Mouse (Mus musculus): ENCODE data around the gene Actn2. TPM values are rescaled to one million over a fixed set of nuclear protein-coding genes. Genes with fewer than 3 reads are reported as not detected.

Gene Actn2
- polyA plus RNA-seq, 1 experiment from 2014 or later: 17.8 TPM

DNA sequence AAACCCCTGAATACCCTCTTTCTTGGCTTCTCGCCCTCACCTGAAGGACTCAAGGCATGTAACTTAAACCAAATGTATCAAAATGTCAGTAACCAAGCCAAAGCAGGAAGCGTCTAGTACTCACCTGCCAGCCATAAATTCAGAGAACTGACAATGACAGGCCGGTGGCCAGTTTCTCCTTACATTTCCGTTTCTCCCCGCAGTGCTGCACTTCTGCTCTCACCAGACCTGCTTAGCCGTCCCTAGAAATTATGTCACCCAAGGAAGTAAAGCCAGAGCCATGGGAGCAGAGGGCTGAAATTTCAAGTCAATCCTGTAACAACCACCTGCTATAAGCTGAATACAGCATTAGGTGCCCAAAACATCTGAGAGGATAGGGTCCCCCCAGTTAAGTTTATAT is 887 bp upstream of the Actn2 start:
- H3K9me3 ChIP-seq: no peaks in the 10 kb centered on the region
- no peaks in the 10 kb centered on the region for H3K36me3 ChIP-seq
- ATAC-seq (ENCODE audit: low FRiP score, low read depth): no peak
- no peaks in the 10 kb centered on the region for H3K4me1 ChIP-seq
- no peaks in the 10 kb centered on the region for H3K27me3 ChIP-seq (replicated peaks)
- H3K27ac ChIP-seq: no peak overlapping the region
- 55% methylated on average over 6 of the region's 6 CpGs for WGBS
- no peak overlapping the region for H3K9ac ChIP-seq
- no peak overlapping the region for H3K4me2 ChIP-seq (replicated peaks)
- H3K4me3 ChIP-seq: no peak overlapping the region

DNA sequence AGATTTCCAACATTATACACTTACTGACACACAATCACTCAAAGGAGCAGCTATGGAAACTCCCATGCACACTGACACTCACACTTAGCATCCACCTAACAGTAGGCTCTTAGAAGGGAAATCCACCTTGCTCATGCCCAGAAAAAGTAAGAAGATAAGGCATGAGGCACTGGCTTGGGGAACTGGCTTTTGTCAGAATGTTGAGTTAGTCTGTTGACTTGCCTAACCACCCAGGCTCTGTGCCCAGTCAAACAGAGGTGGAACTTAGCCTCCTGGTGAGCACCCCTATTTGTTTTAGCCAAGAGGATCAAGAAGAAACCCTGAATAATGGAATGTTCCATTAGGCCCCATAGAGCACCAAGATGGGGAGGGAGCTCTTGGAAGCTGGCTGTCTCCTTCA is 1.1 kb downstream of the Actn2 start:
- no peak overlapping the region for H3K4me2 ChIP-seq (replicated peaks)
- H3K27me3 ChIP-seq (replicated peaks): no peaks in the 10 kb centered on the region
- H3K27ac ChIP-seq: no peak overlapping the region
- no peak overlapping the region for H3K9ac ChIP-seq
- no peaks in the 10 kb centered on the region for H3K4me1 ChIP-seq
- ATAC-seq (ENCODE audit: low FRiP score, low read depth): no peak
- no peak overlapping the region for H3K4me3 ChIP-seq
- H3K9me3 ChIP-seq: no peaks in the 10 kb centered on the region
- H3K36me3 ChIP-seq: no peaks in the 10 kb centered on the region

DNA sequence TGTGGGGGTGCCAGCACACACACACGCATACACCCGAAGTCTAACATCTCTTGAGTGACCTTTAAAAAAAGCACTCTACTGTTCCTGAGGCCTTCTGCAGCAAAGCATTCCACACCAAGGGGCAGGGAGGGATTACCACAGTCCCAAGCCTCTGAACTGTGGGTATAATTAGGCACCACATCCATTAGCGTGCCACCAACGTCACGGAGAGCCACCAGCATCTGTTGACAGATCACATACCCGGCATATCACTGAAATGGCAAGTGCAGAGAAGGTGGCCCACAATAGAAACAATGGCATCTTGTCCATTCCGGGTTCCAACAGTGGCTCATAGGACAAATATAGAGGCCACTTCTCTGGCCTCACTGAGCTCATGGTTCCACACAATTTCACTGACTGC is 2.8 kb downstream of the Actn2 start:
- no peaks in the 10 kb centered on the region for H3K4me1 ChIP-seq
- WGBS: 92% methylated on average over 7 of the region's 7 CpGs

DNA sequence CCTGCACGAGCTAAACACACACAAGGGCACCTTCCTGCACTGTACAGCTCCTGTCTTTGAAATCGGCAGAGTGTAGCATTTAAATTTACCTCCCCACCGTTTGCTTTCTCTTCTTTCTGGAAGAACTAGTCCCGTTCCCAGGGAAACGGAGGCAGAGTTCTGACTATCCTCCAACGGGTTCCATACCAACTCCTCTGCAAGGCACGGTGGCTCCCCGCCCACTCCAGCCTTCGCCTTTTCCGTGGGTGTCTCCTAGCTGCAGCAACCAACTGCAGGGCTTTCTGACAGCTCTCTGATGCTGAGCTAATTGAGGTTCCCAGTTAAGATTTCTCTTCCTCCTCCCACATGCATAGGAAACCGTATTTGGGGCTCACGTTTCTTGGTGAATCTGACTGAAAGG is 6.5 kb downstream of the Actn2 start:
- Histone ChIP-seq H3K27ac (no peak overlapping the region), H3K4me2 (replicated peaks) (no peak overlapping the region), H3K4me3 (no peak overlapping the region), H3K9me3 (no peaks in the 10 kb centered on the region), H3K27me3 (replicated peaks) (no peaks in the 10 kb centered on the region), H3K9ac (no peak overlapping the region), H3K36me3 (no peaks in the 10 kb centered on the region), H3K4me1 (no peaks in the 10 kb centered on the region)
- 77% methylated on average over 12 of the region's 12 CpGs for WGBS
- no peak for ATAC-seq (ENCODE audit: low FRiP score, low read depth)

More for the DNA sequence above, 2.8 kb downstream of the Actn2 start:
- Histone ChIP-seq H3K27me3 (replicated peaks) (no peaks in the 10 kb centered on the region), H3K27ac (no peak overlapping the region), H3K4me2 (replicated peaks) (no peak overlapping the region), H3K4me3 (no peak overlapping the region), H3K36me3 (no peaks in the 10 kb centered on the region), H3K9me3 (no peaks in the 10 kb centered on the region), H3K9ac (no peak overlapping the region)
- no peak for ATAC-seq (ENCODE audit: low FRiP score, low read depth)

DNA sequence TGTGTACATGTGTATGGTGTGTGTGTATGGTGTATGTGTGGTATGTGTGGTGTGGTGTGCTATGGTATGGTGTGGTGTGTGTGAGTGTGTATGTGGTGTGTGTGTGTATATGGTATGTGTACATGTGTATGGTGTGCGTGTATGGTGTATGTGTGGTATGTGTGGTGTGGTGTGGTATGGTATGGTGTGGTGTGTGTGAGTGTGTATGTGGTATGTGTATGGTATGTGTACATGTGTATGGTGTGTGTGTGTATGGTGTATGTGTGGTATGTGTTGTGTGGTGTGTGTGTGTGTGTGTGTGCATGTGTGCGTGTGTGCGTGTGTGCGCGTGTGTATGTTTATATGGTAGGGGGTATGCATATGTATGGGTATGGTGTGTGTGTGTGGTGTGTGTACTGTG is 9.0 kb downstream of the Actn2 start:
- 97% methylated on average over 5 of the region's 5 CpGs for WGBS
- Histone ChIP-seq H3K4me3 (no peak overlapping the region), H3K9ac (no peak overlapping the region), H3K36me3 (no peaks in the 10 kb centered on the region), H3K9me3 (no peaks in the 10 kb centered on the region), H3K4me2 (replicated peaks) (no peak overlapping the region), H3K27me3 (replicated peaks) (no peaks in the 10 kb centered on the region), H3K27ac (no peak overlapping the region), H3K4me1 (no peaks in the 10 kb centered on the region)
- ATAC-seq (ENCODE audit: low FRiP score, low read depth): no peak

DNA sequence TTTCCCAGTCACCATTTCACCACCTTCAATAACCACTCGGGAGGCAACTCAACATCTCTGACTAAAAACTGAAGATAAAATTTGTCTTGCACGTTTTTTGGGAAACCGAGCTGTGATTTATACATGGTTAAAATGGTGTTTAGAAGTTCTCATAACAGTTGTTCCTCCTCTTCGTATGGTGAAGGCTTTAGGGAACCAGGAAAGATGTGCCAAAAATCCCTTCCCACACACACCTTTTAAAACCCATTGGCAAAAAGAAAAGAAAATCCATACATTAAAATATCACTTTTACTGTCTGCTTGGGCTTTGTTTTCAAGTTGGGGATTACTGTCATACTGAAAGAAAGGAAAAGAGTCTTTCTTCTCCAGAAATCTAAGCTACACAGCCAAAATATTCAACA is 12.2 kb downstream of the Actn2 start:
- H3K27me3 ChIP-seq (replicated peaks): no peaks in the 10 kb centered on the region
- no peak overlapping the region for H3K4me2 ChIP-seq (replicated peaks)
- H3K4me3 ChIP-seq: no peak overlapping the region
- no peak for ATAC-seq (ENCODE audit: low FRiP score, low read depth)
- H3K9me3 ChIP-seq: no peaks in the 10 kb centered on the region
- 86% methylated on average over 4 of the region's 4 CpGs for WGBS
- H3K4me1 ChIP-seq: no peaks in the 10 kb centered on the region
- H3K27ac ChIP-seq: no peak overlapping the region
- H3K9ac ChIP-seq: no peak overlapping the region
- H3K36me3 ChIP-seq: no peaks in the 10 kb centered on the region

DNA sequence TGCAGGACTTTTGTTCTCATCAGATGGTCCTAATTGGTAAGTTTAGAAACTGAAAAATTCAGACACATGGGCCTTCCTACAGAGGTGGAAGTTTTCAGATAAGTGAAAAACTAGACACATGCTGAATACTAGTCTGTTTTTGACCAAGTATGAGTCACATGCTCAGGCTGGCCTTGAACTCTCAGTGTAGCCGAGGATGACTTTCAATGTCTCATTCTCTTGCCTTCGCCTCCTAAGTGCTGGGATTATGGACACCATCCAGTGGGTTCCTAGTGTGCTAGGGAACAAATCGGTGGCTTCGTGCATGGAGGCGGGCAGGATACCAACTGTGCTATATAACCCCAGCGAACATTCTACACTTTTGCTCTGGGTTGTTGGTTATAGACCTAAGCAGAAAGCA is 13.0 kb downstream of the Actn2 start:
- H3K27me3 ChIP-seq (replicated peaks): no peaks in the 10 kb centered on the region
- H3K36me3 ChIP-seq: no peaks in the 10 kb centered on the region
- H3K4me1 ChIP-seq: no peaks in the 10 kb centered on the region
- H3K27ac ChIP-seq: no peak overlapping the region
- H3K9ac ChIP-seq: no peak overlapping the region
- no peak overlapping the region for H3K4me2 ChIP-seq (replicated peaks)
- H3K4me3 ChIP-seq: no peak overlapping the region
- WGBS: 94% methylated on average over 6 of the region's 6 CpGs
- no peak for ATAC-seq (ENCODE audit: low FRiP score, low read depth)
- no peaks in the 10 kb centered on the region for H3K9me3 ChIP-seq

DNA sequence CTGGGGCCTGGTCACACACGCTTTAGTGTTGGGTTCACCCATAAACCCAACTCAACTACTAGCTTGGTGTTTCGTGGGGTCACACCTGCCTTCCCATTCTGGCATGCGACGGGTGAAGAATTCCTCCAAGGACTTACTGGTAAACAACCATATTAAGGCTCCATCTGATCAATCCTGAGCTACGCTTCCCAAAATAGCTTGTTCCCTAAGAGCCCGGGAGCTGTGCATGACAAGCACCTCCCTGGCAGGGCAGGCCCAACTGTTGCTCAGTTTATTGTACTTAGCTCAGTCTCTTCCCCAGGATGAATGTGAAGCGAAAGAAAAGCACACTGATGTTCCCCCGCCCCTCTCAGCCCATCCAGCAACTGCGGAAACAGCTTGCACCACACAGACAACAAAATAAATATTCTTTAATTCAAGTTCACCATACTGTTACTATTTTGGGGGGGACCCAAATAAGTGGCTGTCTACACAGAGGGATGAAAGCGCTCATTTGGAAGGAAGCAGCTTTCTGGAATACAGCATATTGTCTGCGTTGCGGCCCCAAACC is 17.4 kb downstream of the Actn2 start:
- Histone ChIP-seq H3K36me3 (no peaks in the 10 kb centered on the region), H3K9me3 (no peaks in the 10 kb centered on the region), H3K9ac (no peak overlapping the region), H3K27ac (no peak overlapping the region), H3K4me3 (no peak overlapping the region), H3K27me3 (replicated peaks) (no peaks in the 10 kb centered on the region), H3K4me2 (replicated peaks) (no peak overlapping the region), H3K4me1 (no peaks in the 10 kb centered on the region)
- no peak for ATAC-seq (ENCODE audit: low FRiP score, low read depth)
- 87% methylated on average over 12 of the region's 12 CpGs for WGBS

DNA sequence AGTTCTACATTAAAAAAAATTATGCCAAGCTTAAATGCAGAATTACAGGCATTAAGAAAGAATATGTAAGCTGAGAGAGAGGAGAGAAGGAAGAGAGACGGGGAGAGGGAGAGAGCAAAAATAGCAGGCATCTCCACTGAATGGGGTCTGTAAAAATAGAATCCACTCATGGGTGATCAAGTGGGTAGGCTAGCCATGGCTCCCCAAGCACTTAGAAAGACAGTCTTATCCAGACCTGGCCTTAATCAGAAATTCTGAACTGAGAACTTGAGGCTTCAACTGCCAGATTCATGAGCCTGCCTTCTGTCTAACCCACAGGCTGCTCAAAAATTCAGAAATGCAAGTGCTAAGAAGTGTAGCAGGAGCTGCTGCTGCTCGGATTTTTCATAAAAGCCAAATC is 20.4 kb downstream of the Actn2 start:
- no peak overlapping the region for H3K27ac ChIP-seq
- no peak overlapping the region for H3K4me3 ChIP-seq
- H3K9ac ChIP-seq: no peak overlapping the region
- no peak for ATAC-seq (ENCODE audit: low FRiP score, low read depth)
- no peaks in the 10 kb centered on the region for H3K9me3 ChIP-seq
- no peaks in the 10 kb centered on the region for H3K27me3 ChIP-seq (replicated peaks)
- 85% methylated on average over 2 of the region's 2 CpGs for WGBS
- no peak overlapping the region for H3K4me2 ChIP-seq (replicated peaks)
- H3K4me1 ChIP-seq: no peaks in the 10 kb centered on the region
- no peaks in the 10 kb centered on the region for H3K36me3 ChIP-seq

DNA sequence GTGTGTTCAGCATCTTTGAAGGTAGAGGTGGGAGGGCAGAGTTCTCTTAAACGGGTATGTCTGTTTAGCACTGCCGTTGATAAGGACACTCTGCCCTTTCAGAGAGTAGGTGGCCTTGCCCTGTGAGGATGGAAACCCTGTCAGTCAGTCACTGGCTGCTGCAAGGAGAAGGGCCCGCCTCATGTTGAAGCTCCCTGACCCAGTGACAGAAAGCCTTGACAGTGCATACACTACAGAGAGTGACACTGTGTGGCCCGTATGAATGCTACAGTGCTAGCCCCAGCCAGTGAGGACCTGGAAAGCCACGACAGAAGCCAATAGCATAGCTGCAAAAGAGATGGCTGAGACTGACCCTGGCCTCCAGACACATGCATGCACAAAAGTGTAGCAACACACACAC is 22.5 kb downstream of the Actn2 start:
- Histone ChIP-seq H3K9ac (no peak overlapping the region), H3K4me2 (replicated peaks) (no peak overlapping the region), H3K9me3 (no peaks in the 10 kb centered on the region), H3K4me1 (no peaks in the 10 kb centered on the region), H3K4me3 (no peak overlapping the region), H3K27me3 (replicated peaks) (no peaks in the 10 kb centered on the region), H3K27ac (no peak overlapping the region), H3K36me3 (no peaks in the 10 kb centered on the region)
- 82% methylated on average over 5 of the region's 5 CpGs for WGBS
- no peak for ATAC-seq (ENCODE audit: low FRiP score, low read depth)

DNA sequence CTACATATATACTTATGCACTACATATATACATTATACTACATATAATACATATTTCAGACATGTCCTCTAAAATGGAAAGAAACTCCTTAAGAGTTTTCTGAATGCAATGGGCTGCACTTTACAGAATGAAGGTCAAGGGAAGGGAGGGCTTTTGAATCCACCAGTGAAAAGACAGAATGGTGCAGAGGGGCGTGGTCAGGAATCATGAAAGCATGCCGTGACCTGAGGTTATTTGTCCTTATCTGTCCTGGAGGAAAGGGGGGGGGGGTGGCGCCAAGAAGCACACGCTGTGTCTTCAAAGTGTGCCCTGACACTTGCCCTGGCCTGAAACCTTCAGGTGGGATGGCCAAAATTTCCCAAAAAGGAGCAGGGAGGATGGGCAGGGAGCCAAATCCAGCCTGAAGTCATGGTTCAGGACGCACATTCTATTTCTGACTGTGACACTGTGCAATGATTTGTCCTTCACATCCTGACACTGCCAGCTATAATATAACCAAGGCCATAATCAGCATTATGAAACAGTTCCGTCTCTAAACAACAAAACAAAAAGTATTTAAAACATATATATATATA is 23.3 kb downstream of the Actn2 start:
- no peak overlapping the region for H3K9ac ChIP-seq
- WGBS: 76% methylated on average over 6 of the region's 6 CpGs
- H3K36me3 ChIP-seq: no peaks in the 10 kb centered on the region
- no peaks in the 10 kb centered on the region for H3K27me3 ChIP-seq (replicated peaks)
- H3K4me2 ChIP-seq (replicated peaks): no peak overlapping the region
- no peak overlapping the region for H3K4me3 ChIP-seq
- no peak for ATAC-seq (ENCODE audit: low FRiP score, low read depth)
- H3K9me3 ChIP-seq: no peaks in the 10 kb centered on the region
- no peaks in the 10 kb centered on the region for H3K4me1 ChIP-seq
- H3K27ac ChIP-seq: no peak overlapping the region

DNA sequence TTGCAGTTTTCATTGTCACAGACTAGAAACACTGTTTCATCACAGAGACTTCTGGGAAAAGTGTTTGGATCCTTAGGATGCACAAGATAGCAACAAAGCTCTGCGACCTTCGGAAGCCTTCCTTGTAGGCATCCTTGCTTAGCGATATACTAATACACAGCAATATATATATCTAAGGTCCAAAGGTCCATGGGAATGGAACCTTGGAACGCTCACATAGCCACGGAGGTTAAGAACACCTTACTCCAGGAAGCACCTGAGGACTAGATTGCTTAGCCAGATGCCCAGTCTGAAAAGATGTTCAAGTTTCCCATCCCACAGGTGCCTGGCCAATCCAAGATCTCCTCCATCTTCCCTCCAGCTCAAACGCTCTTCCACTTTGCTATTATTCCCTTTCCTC is 26.4 kb downstream of the Actn2 start:
- 95% methylated on average over 6 of the region's 6 CpGs for WGBS
- no peak for ATAC-seq (ENCODE audit: low FRiP score, low read depth)
- Histone ChIP-seq H3K36me3 (no peaks in the 10 kb centered on the region), H3K27ac (no peak overlapping the region), H3K4me3 (no peak overlapping the region), H3K9me3 (no peaks in the 10 kb centered on the region), H3K27me3 (replicated peaks) (no peaks in the 10 kb centered on the region), H3K9ac (no peak overlapping the region), H3K4me1 (no peaks in the 10 kb centered on the region), H3K4me2 (replicated peaks) (no peak overlapping the region)

DNA sequence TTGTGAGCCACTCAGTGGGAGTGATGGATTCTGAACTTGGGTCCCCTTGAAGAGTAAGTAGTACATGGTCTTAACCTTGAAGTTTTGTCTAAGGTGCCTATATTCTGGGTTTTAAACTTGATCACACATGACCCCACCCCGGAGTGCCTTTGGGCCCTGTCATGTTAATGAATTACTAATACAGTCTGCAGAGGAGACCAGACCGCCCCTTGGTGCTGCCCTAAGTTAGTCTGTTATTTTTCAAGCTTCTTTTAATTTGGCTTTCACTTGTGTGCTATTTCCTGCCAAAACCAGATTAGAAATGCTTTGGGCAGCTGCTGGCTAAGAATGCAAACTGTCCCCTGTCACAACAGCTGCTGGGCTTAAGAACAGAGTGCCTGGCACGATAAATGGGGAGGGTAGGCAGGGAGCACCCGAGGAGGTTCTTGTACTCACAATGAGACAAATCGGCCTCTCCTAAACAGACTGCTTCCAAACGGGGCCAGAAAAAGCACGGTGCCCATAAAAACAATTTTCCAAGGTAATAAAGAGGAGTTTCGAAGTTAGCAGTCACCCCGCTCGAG is 28.5 kb downstream of the Actn2 start:
- no peaks in the 10 kb centered on the region for H3K27me3 ChIP-seq (replicated peaks)
- no peaks in the 10 kb centered on the region for H3K4me1 ChIP-seq
- ATAC-seq (ENCODE audit: low FRiP score, low read depth): peak; percentile 53; the same call in 1 of the 2 replicates
- H3K4me3 ChIP-seq: no peak overlapping the region
- no peak overlapping the region for H3K9ac ChIP-seq
- no peak overlapping the region for H3K27ac ChIP-seq
- H3K4me2 ChIP-seq (replicated peaks): no peak overlapping the region
- no peaks in the 10 kb centered on the region for H3K9me3 ChIP-seq
- 66% methylated on average over 10 of the region's 10 CpGs for WGBS
- no peaks in the 10 kb centered on the region for H3K36me3 ChIP-seq

All from neural tube, embryonic 12.5 days (tissue).